Mouse (Mus musculus): ENCODE data around the gene Crybb3. TPM values are rescaled to one million over a fixed set of nuclear protein-coding genes. Genes with fewer than 3 reads are reported as not detected.

The Crybb3 gene
- total and polyA plus RNA-seq, 2 experiments = 2.3 to 4.3 TPM

- DNase-seq (ENCODE audit: extremely low read depth, low read depth, low spot score) = no peak
- Histone ChIP-seq H3K4me3 (ENCODE audit: insufficient read depth, low read depth, low read length) (no peak overlapping the region), H3K27me3 (ENCODE audit: control insufficient read depth, insufficient read depth, low read length) (no peaks in the 10 kb centered on the region), H3K9ac (ENCODE audit: low read depth, low read length) (no peak overlapping the region), H3K4me1 (ENCODE audit: control insufficient read depth, insufficient read depth, low read length) (peaks cover 7% of the 10 kb centered on the region), H3K36me3 (ENCODE audit: control insufficient read depth, insufficient read depth, low read length) (no peaks in the 10 kb centered on the region), H3K27ac (replicated peaks; ENCODE audit: insufficient read depth, low read depth, low read length) (no peak overlapping the region), H3K79me2 (ENCODE audit: control insufficient read depth, insufficient read depth, low read length) (peaks cover 41% of the 10 kb centered on the region)
- WGBS = 79% methylated on average over 11 of the region's 11 CpGs
- TF ChIP-seq POLR2A (IDR thresholded peaks at IDR 0.05; ENCODE audit: extremely low read depth, insufficient read depth, low read length) (no peak), CTCF (IDR thresholded peaks at IDR 0.05; ENCODE audit: low read depth, low read length) (no peak)
Measured at GRCm38 (mm10) chr5:113108165-113108764, 26.9 kb upstream of the Crybb3 start.

DNA sequence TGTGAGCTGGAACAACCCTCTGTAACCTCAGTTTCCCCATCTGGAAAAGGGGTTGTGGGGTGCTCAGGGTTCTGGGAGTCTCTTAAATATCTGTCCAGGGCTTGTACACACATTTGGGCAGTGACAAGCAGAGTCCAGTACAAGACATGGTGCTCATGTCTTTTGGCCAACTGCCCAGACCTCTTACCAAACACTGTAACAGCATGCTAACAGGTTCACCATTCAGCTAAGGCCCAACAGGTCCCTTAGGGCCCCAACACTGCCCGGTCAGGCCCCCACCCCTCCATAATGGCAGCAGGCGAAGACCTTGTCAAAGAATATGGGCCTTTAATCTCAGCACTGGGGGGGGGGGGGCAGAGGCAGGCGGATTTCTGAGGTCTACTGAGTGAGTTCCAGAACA is 26.3 kb upstream of the Crybb3 start:
- Histone ChIP-seq H3K36me3 (ENCODE audit: control insufficient read depth, insufficient read depth, low read length) (no peaks in the 10 kb centered on the region), H3K27ac (replicated peaks; ENCODE audit: insufficient read depth, low read depth, low read length) (no peak overlapping the region), H3K4me3 (ENCODE audit: insufficient read depth, low read depth, low read length) (no peak overlapping the region), H3K9ac (ENCODE audit: low read depth, low read length) (no peak overlapping the region), H3K27me3 (ENCODE audit: control insufficient read depth, insufficient read depth, low read length) (no peaks in the 10 kb centered on the region), H3K4me1 (ENCODE audit: control insufficient read depth, insufficient read depth, low read length) (peaks cover 7% of the 10 kb centered on the region), H3K79me2 (ENCODE audit: control insufficient read depth, insufficient read depth, low read length) (peaks cover 42% of the 10 kb centered on the region)
- no peak for TF ChIP-seq CTCF (IDR thresholded peaks at IDR 0.05; ENCODE audit: low read depth, low read length)
- TF ChIP-seq POLR2A (IDR thresholded peaks at IDR 0.05; ENCODE audit: extremely low read depth, insufficient read depth, low read length) = no peak
- 48% methylated on average over 3 of the region's 3 CpGs for WGBS
- DNase-seq (ENCODE audit: extremely low read depth, low read depth, low spot score) = peak; percentile 87

DNA sequence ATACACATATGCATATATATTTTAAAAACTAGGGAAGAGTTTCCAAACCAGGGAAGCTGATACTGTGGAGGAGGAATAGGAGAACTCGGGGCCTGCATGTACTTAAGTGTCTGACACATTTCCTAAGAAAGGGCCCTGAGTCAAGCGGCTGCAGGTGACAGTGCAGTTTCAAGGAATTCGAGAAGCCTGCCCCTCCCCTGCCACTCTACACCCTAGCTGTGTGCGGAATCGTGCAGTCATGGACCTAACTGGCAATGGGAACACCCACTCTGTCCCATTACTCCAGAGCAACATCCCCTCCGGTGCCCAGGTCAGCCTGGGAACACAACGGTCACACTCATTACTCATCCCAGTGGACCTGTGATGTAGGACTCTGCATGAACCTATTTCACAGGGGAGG is 25.2 kb upstream of the Crybb3 start:
- no peak overlapping the region for H3K4me3 ChIP-seq (ENCODE audit: insufficient read depth, low read depth, low read length)
- H3K27ac ChIP-seq (replicated peaks; ENCODE audit: insufficient read depth, low read depth, low read length) = no peak overlapping the region
- DNase-seq (ENCODE audit: extremely low read depth, low read depth, low spot score) = no peak
- no peak overlapping the region for H3K9ac ChIP-seq (ENCODE audit: low read depth, low read length)
- no peaks in the 10 kb centered on the region for H3K36me3 ChIP-seq (ENCODE audit: control insufficient read depth, insufficient read depth, low read length)
- H3K4me1 ChIP-seq (ENCODE audit: control insufficient read depth, insufficient read depth, low read length) = peaks cover 7% of the 10 kb centered on the region; the same call in 1 of the 2 replicates
- no peaks in the 10 kb centered on the region for H3K27me3 ChIP-seq (ENCODE audit: control insufficient read depth, insufficient read depth, low read length)
- 72% methylated on average over 7 of the region's 7 CpGs for WGBS
- peaks cover 35% of the 10 kb centered on the region for H3K79me2 ChIP-seq (ENCODE audit: control insufficient read depth, insufficient read depth, low read length)
- TF ChIP-seq CTCF (IDR thresholded peaks at IDR 0.05; ENCODE audit: low read depth, low read length) = no peak
- TF ChIP-seq POLR2A (IDR thresholded peaks at IDR 0.05; ENCODE audit: extremely low read depth, insufficient read depth, low read length) = no peak

- Histone ChIP-seq H3K4me3 (ENCODE audit: insufficient read depth, low read depth, low read length) (no peak overlapping the region), H3K27me3 (ENCODE audit: control insufficient read depth, insufficient read depth, low read length) (no peaks in the 10 kb centered on the region), H3K9ac (ENCODE audit: low read depth, low read length) (no peak overlapping the region), H3K27ac (replicated peaks; ENCODE audit: insufficient read depth, low read depth, low read length) (no peak overlapping the region), H3K4me1 (ENCODE audit: control insufficient read depth, insufficient read depth, low read length) (peaks cover 7% of the 10 kb centered on the region; the same call in 1 of the 2 replicates), H3K79me2 (ENCODE audit: control insufficient read depth, insufficient read depth, low read length) (peaks cover 35% of the 10 kb centered on the region), H3K36me3 (ENCODE audit: control insufficient read depth, insufficient read depth, low read length) (peaks cover 2% of the 10 kb centered on the region; the same call in 1 of the 2 replicates)
- TF ChIP-seq POLR2A (IDR thresholded peaks at IDR 0.05; ENCODE audit: extremely low read depth, insufficient read depth, low read length) (no peak), CTCF (IDR thresholded peaks at IDR 0.05; ENCODE audit: low read depth, low read length) (no peak)
- DNase-seq (ENCODE audit: extremely low read depth, low read depth, low spot score) = no peak
- 85% methylated on average over 4 of the region's 4 CpGs for WGBS
Measured at GRCm38 (mm10) chr5:113105481-113105880, 24.1 kb upstream of the Crybb3 start.

- Histone ChIP-seq H3K9ac (ENCODE audit: low read depth, low read length) (no peak overlapping the region), H3K79me2 (ENCODE audit: control insufficient read depth, insufficient read depth, low read length) (peaks cover 35% of the 10 kb centered on the region), H3K27ac (replicated peaks; ENCODE audit: insufficient read depth, low read depth, low read length) (no peak overlapping the region), H3K36me3 (ENCODE audit: control insufficient read depth, insufficient read depth, low read length) (peaks cover 2% of the 10 kb centered on the region; the same call in 1 of the 2 replicates), H3K4me1 (ENCODE audit: control insufficient read depth, insufficient read depth, low read length) (peaks cover 7% of the 10 kb centered on the region; the same call in 1 of the 2 replicates), H3K27me3 (ENCODE audit: control insufficient read depth, insufficient read depth, low read length) (no peaks in the 10 kb centered on the region), H3K4me3 (ENCODE audit: insufficient read depth, low read depth, low read length) (no peak overlapping the region)
- TF ChIP-seq POLR2A (IDR thresholded peaks at IDR 0.05; ENCODE audit: extremely low read depth, insufficient read depth, low read length) = no peak
- no peak for TF ChIP-seq CTCF (IDR thresholded peaks at IDR 0.05; ENCODE audit: low read depth, low read length)
- WGBS = 25% methylated on average over 9 of the region's 9 CpGs
- DNase-seq (ENCODE audit: extremely low read depth, low read depth, low spot score) = peak; percentile 74
Measured at GRCm38 (mm10) chr5:113105035-113105434, 23.7 kb upstream of the Crybb3 start.

- H3K4me3 ChIP-seq (ENCODE audit: insufficient read depth, low read depth, low read length) = no peak overlapping the region
- H3K36me3 ChIP-seq (ENCODE audit: control insufficient read depth, insufficient read depth, low read length) = peaks cover 11% of the 10 kb centered on the region; the same call in 1 of the 2 replicates
- H3K27me3 ChIP-seq (ENCODE audit: control insufficient read depth, insufficient read depth, low read length) = no peaks in the 10 kb centered on the region
- peaks cover 26% of the 10 kb centered on the region for H3K79me2 ChIP-seq (ENCODE audit: control insufficient read depth, insufficient read depth, low read length)
- no peak for TF ChIP-seq CTCF (IDR thresholded peaks at IDR 0.05; ENCODE audit: low read depth, low read length)
- no peak for TF ChIP-seq POLR2A (IDR thresholded peaks at IDR 0.05; ENCODE audit: extremely low read depth, insufficient read depth, low read length)
- H3K4me1 ChIP-seq (ENCODE audit: control insufficient read depth, insufficient read depth, low read length) = peaks cover 7% of the 10 kb centered on the region; the same call in 1 of the 2 replicates
- H3K27ac ChIP-seq (replicated peaks; ENCODE audit: insufficient read depth, low read depth, low read length) = no peak overlapping the region
- H3K9ac ChIP-seq (ENCODE audit: low read depth, low read length) = no peak overlapping the region
- 79% methylated on average over 7 of the region's 7 CpGs for WGBS
- DNase-seq (ENCODE audit: extremely low read depth, low read depth, low spot score) = no peak
Measured at GRCm38 (mm10) chr5:113102455-113102854, 21.1 kb upstream of the Crybb3 start.
